Mouse (Mus musculus): Measurements from ENCODE around the gene Brox.
A peak's percentile ranks its signal among the peaks of the same experiment; 100 is the strongest.
"Not testable (repeated sequence)": the region's sequence is repeated elsewhere in the genome, so short reads cannot be mapped to it uniquely, and the experiment has no call there.

Gene Brox

GRCm38 (mm10) chr1:183296877-183297383 lies at the start of gene Brox:
Brox (minus strand) TSS chr1:183297269.
- DNase-seq (ENCODE audit: low read depth) = peak; percentile 96

GRCm38 (mm10) chr1:183345817-183346195 lies 48.7 kb upstream of the Brox start:
- no peak for DNase-seq (ENCODE audit: low read depth)

DNA sequence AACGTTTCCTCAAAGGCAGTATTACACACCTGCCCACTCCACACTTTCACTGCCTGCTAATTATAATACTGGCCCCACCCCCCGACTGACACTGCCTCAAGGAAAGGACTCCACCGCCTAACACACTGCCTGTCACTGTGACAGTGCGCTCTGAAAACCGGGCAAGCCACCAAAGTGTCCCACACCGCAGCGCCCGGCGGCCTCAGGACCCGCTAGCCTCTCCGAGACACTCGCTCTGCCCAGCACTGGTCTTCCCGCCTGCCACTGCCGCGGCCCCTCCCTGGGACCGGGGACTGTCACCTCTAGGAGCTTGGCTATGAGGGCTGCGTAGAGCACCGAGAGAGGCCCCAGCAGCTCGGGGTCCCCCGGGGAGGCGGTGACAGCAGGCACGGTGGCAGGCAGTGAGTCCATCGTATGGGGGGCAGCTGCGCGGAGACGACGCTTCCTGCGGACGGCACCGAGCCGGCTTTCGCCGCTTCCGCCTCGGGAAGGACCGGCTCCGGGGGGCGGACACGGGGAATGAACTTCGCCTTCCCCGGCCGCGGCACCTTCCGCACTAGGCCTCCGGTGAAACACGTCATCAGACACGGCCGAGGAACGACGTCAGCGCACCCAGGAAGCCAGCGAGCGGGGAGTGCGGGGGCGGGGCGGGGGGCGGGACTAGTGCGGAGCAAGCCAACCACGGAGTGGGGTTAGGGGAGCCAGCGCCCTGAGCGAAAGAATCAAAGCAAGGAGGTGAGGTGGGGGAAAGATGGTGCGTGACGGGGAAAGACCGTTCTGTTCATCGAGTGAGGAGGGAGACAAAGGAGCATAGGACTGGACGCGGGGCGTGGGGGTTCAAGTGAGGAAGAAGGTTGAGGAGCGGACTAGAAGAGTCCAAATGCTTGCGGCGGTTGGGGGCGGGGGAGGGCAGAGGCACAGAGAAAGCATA lies 48.1 kb upstream of the Brox start:
- DNase-seq (ENCODE audit: low read depth) = peak; percentile 97

DNA sequence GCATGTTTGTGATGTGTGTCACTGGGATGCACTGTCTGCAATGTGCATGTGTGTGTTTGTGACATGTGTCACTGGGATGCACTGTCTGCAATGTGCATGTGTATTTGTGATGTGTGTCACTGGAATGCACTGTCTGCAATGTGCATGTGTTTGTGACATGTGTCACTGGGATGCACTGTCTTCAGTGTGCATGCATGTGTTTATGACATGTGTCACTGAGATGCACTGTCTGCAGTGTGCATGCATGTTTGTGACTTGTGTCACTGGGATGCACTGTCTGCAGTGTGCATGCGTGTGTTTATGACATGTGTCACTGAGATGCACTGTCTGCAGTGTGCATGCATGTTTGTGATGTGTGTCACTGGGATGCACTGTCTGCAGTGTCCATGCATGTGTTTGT lies 45.8 kb upstream of the Brox start:
- not testable (repeated sequence) for DNase-seq (ENCODE audit: low read depth)

DNA sequence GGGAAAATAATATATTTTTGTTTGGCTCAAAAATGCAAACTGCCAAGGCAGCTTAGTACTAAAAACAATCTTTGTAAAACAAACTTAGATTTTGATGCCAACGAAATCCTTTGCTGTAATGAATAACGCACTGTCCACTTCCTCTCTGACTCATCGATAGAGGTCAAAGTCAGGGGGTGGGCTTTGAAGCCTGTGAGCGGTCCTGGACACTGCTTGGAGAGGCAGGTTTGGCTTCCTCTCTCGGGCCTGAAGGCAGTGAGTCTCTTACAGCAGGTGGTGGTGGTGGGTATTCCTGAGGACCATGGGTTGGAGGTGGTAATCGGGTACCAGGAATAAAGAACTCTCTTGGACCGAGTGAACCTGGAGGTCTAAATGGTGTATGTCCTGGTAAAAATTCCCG lies 30.1 kb upstream of the Brox start:
- DNase-seq (ENCODE audit: low read depth) = no peak

- no peak for DNase-seq (ENCODE audit: low read depth)
Observed at GRCm38 (mm10) chr1:183324433-183324832, 27.4 kb upstream of the Brox start.

GRCm38 (mm10) chr1:183323923-183324322 lies 26.9 kb upstream of the Brox start:
- no peak for DNase-seq (ENCODE audit: low read depth)

- not testable (repeated sequence) for DNase-seq (ENCODE audit: low read depth)
Observed at GRCm38 (mm10) chr1:183322496-183322895, 25.4 kb upstream of the Brox start.

DNA sequence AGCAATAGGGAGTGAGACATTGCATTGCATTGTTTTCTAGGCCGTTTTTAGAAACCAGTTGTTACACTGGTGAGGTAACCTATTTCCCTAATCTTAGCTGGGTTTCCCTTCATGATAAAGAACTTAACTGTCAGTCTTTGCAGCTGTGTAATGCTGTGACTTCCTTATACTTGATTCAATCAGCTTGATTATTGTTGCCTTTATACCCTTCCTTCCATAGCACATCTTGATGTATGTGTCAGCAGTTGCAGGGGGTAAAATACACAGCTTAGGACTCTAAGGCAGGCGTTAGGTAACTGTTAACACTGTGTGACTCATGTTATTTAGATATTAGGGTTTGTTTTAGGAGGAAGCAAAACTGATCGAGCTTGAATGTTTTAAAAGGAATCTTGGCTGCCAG lies 23.6 kb upstream of the Brox start:
- no peak for DNase-seq (ENCODE audit: low read depth)

DNA sequence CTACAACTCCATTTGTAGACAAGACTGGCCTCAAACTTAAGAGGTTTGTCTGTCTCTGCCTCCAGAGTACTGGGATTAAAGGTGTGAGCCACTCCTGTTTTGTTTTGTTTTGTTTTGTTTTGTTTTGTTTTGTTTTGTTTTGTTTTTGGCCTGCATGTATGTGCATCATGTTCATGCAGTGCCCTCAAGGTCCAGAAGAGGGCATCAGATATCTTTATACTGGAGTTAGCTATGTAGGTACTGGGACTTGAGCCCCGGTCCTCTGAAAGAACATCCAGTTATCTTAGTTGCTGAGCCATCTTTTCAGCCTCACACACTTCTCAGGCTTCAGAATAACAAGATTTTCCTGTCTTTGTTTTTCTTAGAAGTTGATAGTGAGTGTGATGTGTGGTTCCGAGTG lies 18.7 kb upstream of the Brox start:
- peak; percentile 40 for DNase-seq (ENCODE audit: low read depth)

- DNase-seq (ENCODE audit: low read depth) = no peak
Observed at GRCm38 (mm10) chr1:183312076-183312475, 15.0 kb upstream of the Brox start.

- DNase-seq (ENCODE audit: low read depth) = not testable (repeated sequence)
Observed at GRCm38 (mm10) chr1:183309601-183310000, 12.5 kb upstream of the Brox start.

GRCm38 (mm10) chr1:183308476-183308875 lies 11.4 kb upstream of the Brox start:
- no peak for DNase-seq (ENCODE audit: low read depth)

DNA sequence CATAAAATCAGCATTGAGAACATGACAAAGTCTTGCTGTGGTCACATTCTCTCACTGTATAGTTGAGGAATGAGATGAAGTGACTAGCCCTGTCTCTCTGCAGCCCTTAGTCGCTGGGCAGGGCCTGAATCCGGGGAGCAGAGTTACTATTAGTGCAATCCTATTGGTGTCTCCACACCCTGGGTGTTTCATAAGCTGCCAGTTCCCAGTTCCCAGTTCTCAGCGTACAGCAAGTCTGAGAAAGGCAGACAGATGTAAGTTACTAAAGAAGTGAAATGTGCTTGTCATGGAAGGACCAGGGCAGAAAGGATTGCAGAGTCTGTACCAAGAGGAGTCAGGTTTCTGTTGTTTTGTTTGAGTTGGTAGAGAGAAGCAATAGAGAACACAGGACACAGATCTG lies 10.5 kb upstream of the Brox start:
- no peak for DNase-seq (ENCODE audit: low read depth)

GRCm38 (mm10) chr1:183299161-183299560 lies 2.1 kb upstream of the Brox start:
- peak; percentile 97 for DNase-seq (ENCODE audit: low read depth)

- peak; percentile 86 for DNase-seq (ENCODE audit: low read depth)
Observed at GRCm38 (mm10) chr1:183297886-183298489, 919 bp upstream of the Brox start.

- DNase-seq (ENCODE audit: low read depth) = peak; percentile 73
Observed at GRCm38 (mm10) chr1:183297473-183297885, 410 bp upstream of the Brox start.

- DNase-seq (ENCODE audit: low read depth) = no peak
Observed at GRCm38 (mm10) chr1:183296465-183296864, 604 bp downstream of the Brox start, which contains the start of gene Aida. Aida (plus strand) TSS chr1:183296590.

DNA sequence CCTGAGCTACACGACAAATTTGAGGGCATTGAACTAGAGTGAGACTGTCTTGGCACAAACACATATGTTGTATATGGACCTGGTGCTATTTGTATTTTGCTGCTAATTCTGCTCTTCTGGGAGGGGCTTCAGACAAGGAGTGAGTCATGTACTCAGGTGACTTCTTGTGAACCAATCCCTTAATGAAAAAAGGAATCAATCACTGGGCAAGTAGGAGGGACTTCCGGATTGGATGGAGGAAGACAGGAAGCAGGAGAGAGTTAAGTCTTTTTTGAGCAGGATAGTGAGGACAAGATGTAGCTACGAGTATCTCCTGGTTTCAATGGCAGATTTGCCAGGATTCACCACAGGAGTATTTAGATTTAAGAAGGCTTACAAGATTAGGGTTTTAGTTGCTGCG lies 7.5 kb downstream of the Brox start:
- DNase-seq (ENCODE audit: low read depth) = no peak

GRCm38 (mm10) chr1:183288351-183288750 lies 8.7 kb downstream of the Brox start:
- DNase-seq (ENCODE audit: low read depth) = no peak

DNA sequence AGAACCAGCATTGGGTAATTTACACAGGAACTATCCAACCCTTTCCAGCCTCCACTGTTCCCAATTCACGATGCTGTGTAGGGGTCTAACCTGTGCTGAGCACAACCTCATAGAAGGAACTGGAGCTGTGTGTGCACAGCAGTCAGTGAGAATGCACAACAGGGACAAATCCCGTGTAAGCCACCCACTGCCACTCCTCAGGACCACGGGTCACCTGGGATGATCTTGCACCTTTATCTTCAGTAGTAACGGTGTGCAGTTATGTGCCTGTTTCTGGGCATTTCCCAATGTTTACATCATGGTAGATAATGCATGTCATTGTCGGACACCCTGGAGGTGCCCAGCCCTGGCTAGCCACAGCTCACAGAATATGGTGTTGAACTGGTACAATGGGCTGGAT lies 21.3 kb downstream of the Brox start:
- no peak for DNase-seq (ENCODE audit: low read depth)

GRCm38 (mm10) chr1:183274385-183274784 lies 22.7 kb downstream of the Brox start:
- DNase-seq (ENCODE audit: low read depth) = no peak

Data from induced T-regulatory cell, adult 2 months (primary cell).